Mouse (Mus musculus): ENCODE data around the gene Ppm1g. TPM values are rescaled to one million over a fixed set of nuclear protein-coding genes. Genes with fewer than 3 reads are reported as not detected.

The Ppm1g gene
- polyA plus RNA-seq, 1 experiment from 2014 or later, result 85.4 TPM

GRCm38 (mm10) chr5:31164878-31165277 lies 55.6 kb downstream of the Ppm1g start:
- Histone ChIP-seq H3K4me2 (ENCODE audit: low read length) (no peak overlapping the region), H3K36me3 (ENCODE audit: control insufficient read depth, insufficient read depth, low read length) (peaks cover 98% of the 10 kb centered on the region), H3K27ac (replicated peaks in 1 of 2; ENCODE audit: control insufficient read depth in 1 of 2, insufficient read depth in 1 of 2, low read depth in 2 of 2, low read length in 2 of 2) (no peak overlapping the region), H3K4me1 (ENCODE audit: control insufficient read depth in 2 of 2, insufficient read depth in 2 of 2, low read length in 2 of 2) (no peaks in the 10 kb centered on the region), H3K9ac (ENCODE audit: low read length) (no peak overlapping the region), H3K4me3 (ENCODE audit: control insufficient read depth in 1 of 2, insufficient read depth in 1 of 2, low read depth in 1 of 2, low read length in 2 of 2) (no peak overlapping the region), H3K27me3 (ENCODE audit: control insufficient read depth, insufficient read depth, low read length) (no peaks in the 10 kb centered on the region), H3K9me3 (ENCODE audit: control insufficient read depth, low read length) (no peaks in the 10 kb centered on the region)
- 83% methylated on average over 1 of the region's 1 CpGs for WGBS
- ATAC-seq (ENCODE audit: insufficient number of reproducible peaks, insufficient read depth, low FRiP score, low read depth), result no peak

- H3K4me2 ChIP-seq (ENCODE audit: low read length), result no peak overlapping the region
- no peaks in the 10 kb centered on the region for H3K9me3 ChIP-seq (ENCODE audit: control insufficient read depth, low read length)
- peaks cover 98% of the 10 kb centered on the region for H3K36me3 ChIP-seq (ENCODE audit: control insufficient read depth, insufficient read depth, low read length)
- no peak for ATAC-seq (ENCODE audit: insufficient number of reproducible peaks, insufficient read depth, low FRiP score, low read depth)
- no peaks in the 10 kb centered on the region for H3K4me1 ChIP-seq (ENCODE audit: control insufficient read depth in 2 of 2, insufficient read depth in 2 of 2, low read length in 2 of 2)
- H3K4me3 ChIP-seq (ENCODE audit: control insufficient read depth in 1 of 2, insufficient read depth in 1 of 2, low read depth in 1 of 2, low read length in 2 of 2), result no peak overlapping the region
- H3K9ac ChIP-seq (ENCODE audit: low read length), result no peak overlapping the region
- H3K27me3 ChIP-seq (ENCODE audit: control insufficient read depth, insufficient read depth, low read length), result no peaks in the 10 kb centered on the region
- H3K27ac ChIP-seq (replicated peaks in 1 of 2; ENCODE audit: control insufficient read depth in 1 of 2, insufficient read depth in 1 of 2, low read depth in 2 of 2, low read length in 2 of 2), result no peak overlapping the region
Observed at GRCm38 (mm10) chr5:31162462-31162861, 58.0 kb downstream of the Ppm1g start.

- Histone ChIP-seq H3K36me3 (ENCODE audit: control insufficient read depth, insufficient read depth, low read length) (peaks cover 47% of the 10 kb centered on the region), H3K4me1 (ENCODE audit: control insufficient read depth in 2 of 2, insufficient read depth in 2 of 2, low read length in 2 of 2) (peaks cover 5 to 12% of the 10 kb centered on the region in 2 experiments; a peak in 3 of 4 replicates), H3K9me3 (ENCODE audit: control insufficient read depth, low read length) (no peaks in the 10 kb centered on the region), H3K4me2 (ENCODE audit: low read length) (peak within 1 kb of the TSS; percentile 94), H3K9ac (ENCODE audit: low read length) (peak within 1 kb of the TSS; percentile 81), H3K27me3 (ENCODE audit: control insufficient read depth, insufficient read depth, low read length) (no peaks in the 10 kb centered on the region), H3K27ac (replicated peaks in 1 of 2; ENCODE audit: control insufficient read depth in 1 of 2, insufficient read depth in 1 of 2, low read depth in 2 of 2, low read length in 2 of 2) (peak within 1 kb of the TSS; percentile 6 to 69; a peak in 3 of 4 replicates), H3K4me3 (ENCODE audit: control insufficient read depth in 1 of 2, insufficient read depth in 1 of 2, low read depth in 1 of 2, low read length in 2 of 2) (peak within 1 kb of the TSS; percentile 59 to 62)
- ATAC-seq (ENCODE audit: insufficient number of reproducible peaks, insufficient read depth, low FRiP score, low read depth), result peak; percentile 87
- WGBS, result under 1% methylated on average over 19 of the region's 19 CpGs
Observed at GRCm38 (mm10) chr5:31154152-31154553, 66.3 kb downstream of the Ppm1g start, which contains the start of gene Mpv17. Gene Mpv17 (minus strand): TSS chr5:31154251.

- no peak for ATAC-seq (ENCODE audit: insufficient number of reproducible peaks, insufficient read depth, low FRiP score, low read depth)
- Histone ChIP-seq H3K9me3 (ENCODE audit: control insufficient read depth, low read length) (no peaks in the 10 kb centered on the region), H3K9ac (ENCODE audit: low read length) (peak overlapping the region; percentile 81), H3K4me3 (ENCODE audit: control insufficient read depth in 1 of 2, insufficient read depth in 1 of 2, low read depth in 1 of 2, low read length in 2 of 2) (peak overlapping the region; percentile 59 to 62), H3K36me3 (ENCODE audit: control insufficient read depth, insufficient read depth, low read length) (peaks cover 45% of the 10 kb centered on the region), H3K4me1 (ENCODE audit: control insufficient read depth in 2 of 2, insufficient read depth in 2 of 2, low read length in 2 of 2) (peaks cover 5 to 12% of the 10 kb centered on the region in 2 experiments; a peak in 3 of 4 replicates), H3K27me3 (ENCODE audit: control insufficient read depth, insufficient read depth, low read length) (no peaks in the 10 kb centered on the region), H3K4me2 (ENCODE audit: low read length) (peak overlapping the region; percentile 94), H3K27ac (replicated peaks in 1 of 2; ENCODE audit: control insufficient read depth in 1 of 2, insufficient read depth in 1 of 2, low read depth in 2 of 2, low read length in 2 of 2) (peak overlapping the region; percentile 6 to 69; a peak in 3 of 4 replicates)
- WGBS, result 22% methylated on average over 6 of the region's 6 CpGs
Observed at GRCm38 (mm10) chr5:31153516-31154151, 66.9 kb downstream of the Ppm1g start.

Other genes starting within 250 kb of the Ppm1g start
- gene Atraid, start 172.4 kb downstream of the Ppm1g start, polyA plus RNA-seq (2014; fragmentation: Nextera tagmentation; extraction: Ambion mirVana), result 142 and 156 TPM in 2 replicates
- gene Slc5a6, start 171.8 kb downstream of the Ppm1g start, polyA plus RNA-seq (2014; fragmentation: Nextera tagmentation; extraction: Ambion mirVana), result 6.5 and 7.2 TPM in 2 replicates
- gene Cad, start 165.9 kb downstream of the Ppm1g start, polyA plus RNA-seq (2014; fragmentation: Nextera tagmentation; extraction: Ambion mirVana), result 13.3 and 14.3 TPM in 2 replicates
- not detected in 2 replicates for gene Dnajc5g, start 114.4 kb downstream of the Ppm1g start, polyA plus RNA-seq (2014; fragmentation: Nextera tagmentation; extraction: Ambion mirVana)
- 0.26 and 0.43 TPM in 2 replicates for gene Slc30a3, start 112.5 kb downstream of the Ppm1g start, polyA plus RNA-seq (2014; fragmentation: Nextera tagmentation; extraction: Ambion mirVana)
- 7.0 and 9.3 TPM in 2 replicates for gene Trim54, start 104.0 kb downstream of the Ppm1g start, polyA plus RNA-seq (2014; fragmentation: Nextera tagmentation; extraction: Ambion mirVana)
- not detected in 2 replicates for gene Ucn, start 81.9 kb downstream of the Ppm1g start, polyA plus RNA-seq (2014; fragmentation: Nextera tagmentation; extraction: Ambion mirVana)
- 98.9 and 111 TPM in 2 replicates for gene Mpv17, start 66.4 kb downstream of the Ppm1g start, polyA plus RNA-seq (2014; fragmentation: Nextera tagmentation; extraction: Ambion mirVana)
- 1.1 and 2.0 TPM in 2 replicates for gene Gm29609, start 40.8 kb downstream of the Ppm1g start, polyA plus RNA-seq (2014; fragmentation: Nextera tagmentation; extraction: Ambion mirVana)
- 39.9 and 42.6 TPM in 2 replicates for gene Gtf3c2, start 40.5 kb downstream of the Ppm1g start, polyA plus RNA-seq (2014; fragmentation: Nextera tagmentation; extraction: Ambion mirVana)
- 118 and 120 TPM in 2 replicates for gene Snx17, start 27.5 kb downstream of the Ppm1g start, polyA plus RNA-seq (2014; fragmentation: Nextera tagmentation; extraction: Ambion mirVana)
- gene Eif2b4, start 27.3 kb downstream of the Ppm1g start, polyA plus RNA-seq (2014; fragmentation: Nextera tagmentation; extraction: Ambion mirVana), result 50.7 and 52.5 TPM in 2 replicates
- 3.3 and 4.3 TPM in 2 replicates for gene Zfp513, start 18.4 kb downstream of the Ppm1g start, polyA plus RNA-seq (2014; fragmentation: Nextera tagmentation; extraction: Ambion mirVana)
- 124 and 125 TPM in 2 replicates for gene Nrbp1, start 20.2 kb upstream of the Ppm1g start, polyA plus RNA-seq (2014; fragmentation: Nextera tagmentation; extraction: Ambion mirVana)
- 0.41 and 1.1 TPM in 2 replicates for gene Gm9970, start 20.5 kb upstream of the Ppm1g start, polyA plus RNA-seq (2014; fragmentation: Nextera tagmentation; extraction: Ambion mirVana)
- gene Krtcap3, start 31.0 kb upstream of the Ppm1g start, polyA plus RNA-seq (2014; fragmentation: Nextera tagmentation; extraction: Ambion mirVana), result 4.8 and 5.4 TPM in 2 replicates
- gene Ift172, start 70.4 kb upstream of the Ppm1g start, polyA plus RNA-seq (2014; fragmentation: Nextera tagmentation; extraction: Ambion mirVana), result 22.3 and 28.5 TPM in 2 replicates
- gene Fndc4, start 75.4 kb upstream of the Ppm1g start, polyA plus RNA-seq (2014; fragmentation: Nextera tagmentation; extraction: Ambion mirVana), result 21.7 and 22.8 TPM in 2 replicates
- not detected in 2 replicates for gene Gckr, start 76.8 kb upstream of the Ppm1g start, polyA plus RNA-seq (2014; fragmentation: Nextera tagmentation; extraction: Ambion mirVana)
- 32.7 and 34.4 TPM in 2 replicates for gene Zfp512, start 231.7 kb upstream of the Ppm1g start, polyA plus RNA-seq (2014; fragmentation: Nextera tagmentation; extraction: Ambion mirVana)